8 mouse cellular contexts compared by ENCODE assay signal in the genomic region with DNA sequence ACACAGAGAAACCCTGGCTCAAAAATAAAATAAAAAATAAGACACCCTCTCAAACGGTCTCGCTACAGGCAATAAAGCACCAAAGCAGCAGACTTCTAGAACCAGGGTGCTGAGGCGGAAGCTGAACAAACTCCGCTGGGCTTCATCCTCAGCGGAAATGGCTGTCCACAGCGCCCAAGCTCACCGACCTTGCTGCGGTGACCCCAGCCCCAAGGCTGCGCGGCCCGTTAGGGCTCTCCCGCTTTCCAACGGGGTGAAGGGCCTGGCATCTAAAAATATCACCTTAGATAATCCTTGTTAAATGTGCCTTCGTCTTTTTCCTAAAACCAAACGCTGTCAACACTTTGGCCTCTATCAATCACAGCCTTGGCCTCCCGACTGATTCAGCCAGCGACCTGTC. TPM values are rescaled to one million over a fixed set of nuclear protein-coding genes. Genes with fewer than 3 reads are reported as not detected.
DNase-seq lines count a peak whose midpoint lies in the region; ATAC-seq and TF ChIP-seq lines count a peak whose summit lies in the region.

No protein-coding gene starts in this region.

- peak overlapping the region; percentile 70 for H3K4me3 ChIP-seq in embryonic facial prominence, embryonic 11.5 days (ENCODE audit: low read depth, low read length)
- H3K4me3 ChIP-seq in hindbrain, embryonic 16.5 days (ENCODE audit: low read length): peak overlapping the region; percentile 93
- peak overlapping the region; percentile 97 for H3K4me3 ChIP-seq in liver, postnatal 0 days (ENCODE audit: low read depth, low read length)
- peak overlapping the region; percentile 95 for H3K4me3 ChIP-seq in small intestine, adult 2 months (ENCODE audit: low read depth, low read length)

- H3K36me3 ChIP-seq in embryonic facial prominence, embryonic 11.5 days (replicated peaks; ENCODE audit: control insufficient read depth, insufficient read depth, low read depth, low read length): no peaks in the 10 kb centered on the region
- 0 out of 2 replicates have a peak, but pooled peaks cover 3% of the 10 kb centered on the region for H3K36me3 ChIP-seq in hindbrain, embryonic 16.5 days (ENCODE audit: control insufficient read depth, insufficient read depth, low read length)
- peaks cover 10% of the 10 kb centered on the region for H3K36me3 ChIP-seq in liver, postnatal 0 days (replicated peaks; ENCODE audit: insufficient read depth, low read length)
- H3K36me3 ChIP-seq in small intestine, adult 2 months (ENCODE audit: control insufficient read depth, insufficient read depth, low read length): peaks cover 11% of the 10 kb centered on the region

- in situ Hi-C loops in Patski (cut with MboI; ENCODE audit: low pct_unique_long_range_greater_than_20kb): loop anchor here (5.0 to 25.0 kb wide), 2 partner anchors 96 to 576 kb away; no protein-coding TSS in a partner anchor

- no peaks in the 10 kb centered on the region for H3K4me1 ChIP-seq in embryonic facial prominence, embryonic 11.5 days (ENCODE audit: control insufficient read depth, insufficient read depth, low read length)
- H3K4me1 ChIP-seq in hindbrain, embryonic 16.5 days (ENCODE audit: control insufficient read depth, insufficient read depth, low read depth, low read length): peaks cover 11% of the 10 kb centered on the region
- H3K4me1 ChIP-seq in liver, postnatal 0 days (ENCODE audit: insufficient read depth): peaks cover 14% of the 10 kb centered on the region
- peaks cover 3% of the 10 kb centered on the region; the same call in 1 of the 2 replicates for H3K4me1 ChIP-seq in small intestine, adult 2 months (ENCODE audit: control insufficient read depth, insufficient read depth, insufficient read length, low read length)

- TF ChIP-seq EP300 in liver, postnatal 0 days (IDR thresholded peaks at IDR 0.05; ENCODE audit: low read depth): no peak

- ATAC-seq in Patski: peak; percentile 27
- peak; percentile 41; the same call in 1 of the 2 replicates for ATAC-seq in embryonic facial prominence, embryonic 11.5 days (replicated peaks; ENCODE audit: insufficient number of reproducible peaks, low FRiP score, low TSS enrichment, low read depth)
- ATAC-seq in hindbrain, embryonic 16.5 days: peak; percentile 29; the same call in 1 of the 2 replicates
- peak; percentile 42 for ATAC-seq in liver, postnatal 0 days

- CTCF ChIA-PET in Patski (lab: Charles Lee): no interaction called here

- no peak for TF ChIP-seq POLR2A in small intestine, adult 2 months (IDR thresholded peaks at IDR 0.05; ENCODE audit: low read depth, low read length)

- WGBS in embryonic facial prominence, embryonic 11.5 days: 3% methylated on average over 17 of the region's 17 CpGs
- WGBS in hindbrain, embryonic 16.5 days: 3% methylated on average over 17 of the region's 17 CpGs
- WGBS in liver, postnatal 0 days (ENCODE audit: insufficient replicate concordance): 2% methylated on average over 17 of the region's 17 CpGs
- 5% methylated on average over 17 of the region's 17 CpGs for WGBS in small intestine, adult 2 months

- H3K27me3 ChIP-seq in Patski: no peaks in the 10 kb centered on the region
- H3K27me3 ChIP-seq in embryonic facial prominence, embryonic 11.5 days (ENCODE audit: control insufficient read depth, insufficient read depth, low read length): no peaks in the 10 kb centered on the region
- H3K27me3 ChIP-seq in hindbrain, embryonic 16.5 days (replicated peaks; ENCODE audit: control insufficient read depth, insufficient read depth, low read length): no peaks in the 10 kb centered on the region
- H3K27me3 ChIP-seq in liver, postnatal 0 days (ENCODE audit: insufficient read depth, low read length): no peaks in the 10 kb centered on the region
- no peaks in the 10 kb centered on the region for H3K27me3 ChIP-seq in small intestine, adult 2 months (ENCODE audit: control insufficient read depth, insufficient read depth, low read length)

- peak; percentile 38 for DNase-seq in layer of hippocampus, adult 11-12 months (ENCODE audit: low spot score)
- no peak for DNase-seq in layer of hippocampus, postnatal 14 days (ENCODE audit: low spot score in 2 of 2)
- DNase-seq in Patski (ENCODE audit: low read depth, low spot score): no peak
- peak; percentile 5 for DNase-seq in embryonic facial prominence, embryonic 11.5 days (ENCODE audit: low spot score)
- no peak for DNase-seq in liver, postnatal 0 days
- DNase-seq in ovary, adult 18-20 months (ENCODE audit: low spot score): no peak

- POLR2A ChIA-PET in Patski (lab: Charles Lee): interaction anchor here (1.0 kb wide), 2 partner anchors 37 to 54 kb away, joined by 3 read pairs; a partner anchor contains a TSS

- H3K27ac ChIP-seq in embryonic facial prominence, embryonic 11.5 days (replicated peaks; ENCODE audit: low read depth, low read length): no peak overlapping the region
- H3K27ac ChIP-seq in hindbrain, embryonic 16.5 days (ENCODE audit: low read depth, low read length): peak overlapping the region; percentile 90
- H3K27ac ChIP-seq in liver, postnatal 0 days (ENCODE audit: low read depth): peak overlapping the region; percentile 94
- peak overlapping the region; percentile 59 for H3K27ac ChIP-seq in small intestine, adult 2 months (ENCODE audit: insufficient read depth, low read depth, low read length)

- TF ChIP-seq CTCF in Patski (IDR thresholded peaks at IDR 0.05): no peak
- TF ChIP-seq CTCF in liver, postnatal 0 days (IDR thresholded peaks at IDR 0.05; ENCODE audit: low read depth): no peak
- no peak for TF ChIP-seq CTCF in small intestine, adult 2 months (IDR thresholded peaks at IDR 0.05; ENCODE audit: extremely low read depth, insufficient read length, insufficient replicate concordance, low read depth, low read length)

- peak overlapping the region; percentile 69 for H3K9ac ChIP-seq in embryonic facial prominence, embryonic 11.5 days (replicated peaks; ENCODE audit: low read length)
- H3K9ac ChIP-seq in hindbrain, embryonic 16.5 days (ENCODE audit: low read depth, low read length): peak overlapping the region; percentile 88
- peak overlapping the region; percentile 95 for H3K9ac ChIP-seq in liver, postnatal 0 days (replicated peaks)

- H3K4me2 ChIP-seq in embryonic facial prominence, embryonic 11.5 days (ENCODE audit: low read depth, low read length): peak overlapping the region; percentile 64
- H3K4me2 ChIP-seq in hindbrain, embryonic 16.5 days (ENCODE audit: low read length): peak overlapping the region; percentile 85
- H3K4me2 ChIP-seq in liver, postnatal 0 days (ENCODE audit: low read depth, low read length): peak overlapping the region; percentile 98

- no peaks in the 10 kb centered on the region for H3K9me3 ChIP-seq in embryonic facial prominence, embryonic 11.5 days (replicated peaks; ENCODE audit: control insufficient read depth, low read length)
- H3K9me3 ChIP-seq in hindbrain, embryonic 16.5 days (ENCODE audit: control insufficient read depth, low read length): no peaks in the 10 kb centered on the region
- no peaks in the 10 kb centered on the region for H3K9me3 ChIP-seq in liver, postnatal 0 days (ENCODE audit: low read length)

RNA-seq across cellular contexts. Expression of a gene that starts 0.6 kb away (rescaled TPM):
- 10 to 100 TPM; 19.1 to 20.2 TPM for total RNA-seq in layer of hippocampus, postnatal 14 days (2021)
- 39.7 TPM for polyA plus RNA-seq in Patski (2021)
- 25.9 and 27.9 TPM in 2 replicates for polyA plus RNA-seq in embryonic facial prominence, embryonic 11.5 days (2014; fragmentation: Nextera tagmentation; extraction: Ambion mirVana)
- polyA plus RNA-seq in hindbrain, embryonic 16.5 days (2015; fragmentation: Nextera tagmentation; extraction: Ambion mirVana): 14.8 and 16.4 TPM in 2 replicates
- 4.9 and 5.4 TPM in 2 replicates for polyA plus RNA-seq in liver, postnatal 0 days (2015; fragmentation: Nextera tagmentation; extraction: Ambion mirVana)
- 6.6 and 12.2 TPM in 2 replicates for polyA plus RNA-seq in small intestine, adult 2 months (2012; rRNA removed)

RNA-seq across cellular contexts. Expression of a gene that starts 25.2 kb away (rescaled TPM):
- not detected for total RNA-seq in layer of hippocampus, postnatal 14 days (2021)
- polyA plus RNA-seq in Patski (2021): 0.12 TPM
- polyA plus RNA-seq in embryonic facial prominence, embryonic 11.5 days (2014; fragmentation: Nextera tagmentation; extraction: Ambion mirVana): 0.07 TPM in 1 of 2 replicates, not detected in the other
- not detected in 2 replicates for polyA plus RNA-seq in hindbrain, embryonic 16.5 days (2015; fragmentation: Nextera tagmentation; extraction: Ambion mirVana)
- polyA plus RNA-seq in liver, postnatal 0 days (2015; fragmentation: Nextera tagmentation; extraction: Ambion mirVana): not detected in 2 replicates
- polyA plus RNA-seq in small intestine, adult 2 months (2012; rRNA removed): not detected in 2 replicates

RNA-seq across cellular contexts. Expression of a gene that starts 36.7 kb away (rescaled TPM):
- total RNA-seq in layer of hippocampus, postnatal 14 days (2021): not detected
- polyA plus RNA-seq in Patski (2021): not detected
- not detected in 2 replicates for polyA plus RNA-seq in embryonic facial prominence, embryonic 11.5 days (2014; fragmentation: Nextera tagmentation; extraction: Ambion mirVana)
- polyA plus RNA-seq in hindbrain, embryonic 16.5 days (2015; fragmentation: Nextera tagmentation; extraction: Ambion mirVana): not detected in 2 replicates
- polyA plus RNA-seq in liver, postnatal 0 days (2015; fragmentation: Nextera tagmentation; extraction: Ambion mirVana): not detected in 2 replicates
- polyA plus RNA-seq in small intestine, adult 2 months (2012; rRNA removed): not detected in 2 replicates

RNA-seq across cellular contexts. Expression of a gene that starts 50.7 kb away (rescaled TPM):
- total RNA-seq in layer of hippocampus, postnatal 14 days (2021): not detected
- 0.33 TPM for polyA plus RNA-seq in Patski (2021)
- polyA plus RNA-seq in embryonic facial prominence, embryonic 11.5 days (2014; fragmentation: Nextera tagmentation; extraction: Ambion mirVana): not detected in 2 replicates
- polyA plus RNA-seq in hindbrain, embryonic 16.5 days (2015; fragmentation: Nextera tagmentation; extraction: Ambion mirVana): not detected in 2 replicates
- polyA plus RNA-seq in liver, postnatal 0 days (2015; fragmentation: Nextera tagmentation; extraction: Ambion mirVana): not detected in 2 replicates
- not detected in 2 replicates for polyA plus RNA-seq in small intestine, adult 2 months (2012; rRNA removed)

RNA-seq across cellular contexts. Expression of a gene that starts 54.1 kb away (rescaled TPM):
- total RNA-seq in layer of hippocampus, postnatal 14 days (2021): 10 to 100 TPM; 54.8 to 56.2 TPM
- polyA plus RNA-seq in Patski (2021): 104 TPM
- 6.4 and 7.2 TPM in 2 replicates for polyA plus RNA-seq in embryonic facial prominence, embryonic 11.5 days (2014; fragmentation: Nextera tagmentation; extraction: Ambion mirVana)
- polyA plus RNA-seq in hindbrain, embryonic 16.5 days (2015; fragmentation: Nextera tagmentation; extraction: Ambion mirVana): 3.0 and 3.2 TPM in 2 replicates
- 2.6 and 2.7 TPM in 2 replicates for polyA plus RNA-seq in liver, postnatal 0 days (2015; fragmentation: Nextera tagmentation; extraction: Ambion mirVana)
- polyA plus RNA-seq in small intestine, adult 2 months (2012; rRNA removed): 7.0 and 12.0 TPM in 2 replicates

Comparison
In these comparisons a context has a peak if more than half of its experiments do, and no peak if none do; other contexts are left out.
1. DNase-seq: peak in layer of hippocampus, adult 11-12 months (single experiment) and embryonic facial prominence, embryonic 11.5 days (single experiment); none in layer of hippocampus, postnatal 14 days (0 of 2), Patski (single experiment), liver, postnatal 0 days (single experiment) and ovary, adult 18-20 months (single experiment).
2. Peak in every context shown above with its lines, with median percentiles within 50 percentile points of each other: ATAC-seq, H3K4me2 ChIP-seq, H3K4me3 ChIP-seq and H3K9ac ChIP-seq.